Mouse (Mus musculus) liver, embryonic 13.5 days (tissue): ENCODE data around the gene Slc12a8. TPM values are rescaled to one million over a fixed set of nuclear protein-coding genes. Genes with fewer than 3 reads are reported as not detected.

Experiments used
- ATAC-seq: fragments of 200-750 bp; cut with Nextera tagmentation; 2 replicates; pipeline ENCODE4 v1.8.0; 2017; ENCODE audit warnings: low read depth, mild to moderate bottlenecking, moderate number of reproducible peaks, moderate library complexity
- DNase-seq: peaks from one replicate; pipeline ENCODE4 v3.0.0; 2022
- H3K27ac ChIP-seq: fragments of 300-500 bp; sonication (generic); 2 replicates; pipeline ENCODE4 v1.5.1; 2015; ENCODE audit warnings: moderate library complexity, mild to moderate bottlenecking, inconsistent platforms
- H3K27me3 ChIP-seq: fragments of 300-500 bp; sonication (generic); 2 replicates; pipeline ENCODE4 v1.6.1; 2015; ENCODE audit warnings: mild to moderate bottlenecking, inconsistent platforms
- H3K36me3 ChIP-seq: fragments of 300-500 bp; sonication (generic); 2 replicates; pipeline ENCODE4 v1.6.1; 2015; ENCODE audit warnings: mild to moderate bottlenecking, inconsistent platforms
- H3K4me1 ChIP-seq: fragments of 300-500 bp; sonication (generic); replicated peaks from 2 replicates; pipeline ENCODE4 v1.6.1; 2015; ENCODE audit warnings: inconsistent platforms
- H3K4me2 ChIP-seq: fragments of 300-500 bp; sonication (generic); 2 replicates; pipeline ENCODE4 v1.6.1; 2015; ENCODE audit warnings: inconsistent platforms, mild to moderate bottlenecking, moderate library complexity
- H3K4me3 ChIP-seq: fragments of 300-500 bp; sonication (generic); replicated peaks from 2 replicates; pipeline ENCODE4 v1.5.1; 2015; ENCODE audit warnings: mild to moderate bottlenecking, inconsistent platforms
- H3K9ac ChIP-seq: fragments of 300-500 bp; sonication (generic); 2 replicates; pipeline ENCODE4 v1.6.1; 2015; ENCODE audit warnings: mild to moderate bottlenecking, inconsistent platforms
- H3K9me3 ChIP-seq: fragments of 300-500 bp; sonication (generic); replicated peaks from 2 replicates; pipeline ENCODE4 v1.6.1; 2016; ENCODE audit warnings: inconsistent platforms
- WGBS: fragments of 180-500 bp; shearing (Covaris S2); methylation state at CpG from one replicate; pipeline ENCODE4 v1.1.7; 2015; ENCODE audit not compliant: insufficient replicate concordance; 5-methylcytosine and 5-hydroxymethylcytosine counted together
- polyA plus RNA-seq: library from polyadenylated mRNA; unstranded; fragments of >200 nt; fragmentation: Nextera tagmentation; extraction: Ambion mirVana; gene quantifications from 2 replicates; pipeline ENCODE4 v1.2.1, GENCODE M21; 2015

The Slc12a8 gene
- polyA plus RNA-seq, 1 experiment from 2014 or later, result 0.06 TPM

DNA sequence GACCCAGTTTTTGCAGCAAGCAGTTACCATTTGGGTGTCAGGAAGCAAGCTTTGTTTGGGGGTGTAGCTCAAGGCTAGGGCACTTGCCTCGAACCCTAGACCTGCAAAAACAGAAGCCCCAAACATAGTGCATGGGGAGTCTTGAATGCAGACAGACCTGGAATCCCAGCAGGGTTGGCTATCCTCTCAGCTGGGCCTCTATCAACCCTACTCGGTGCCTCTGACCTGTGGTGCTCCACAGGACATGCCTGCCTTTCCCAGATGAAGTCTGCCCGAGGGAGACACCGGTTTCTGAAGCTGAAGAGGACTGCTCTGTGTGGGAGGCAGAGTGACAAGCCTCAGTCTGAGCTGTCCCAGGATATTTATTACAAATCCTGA, 67.9 kb downstream of the Slc12a8 start:
- Histone ChIP-seq H3K4me1 (peaks cover 5% of the 10 kb centered on the region), H3K4me2 (no peak overlapping the region), H3K9me3 (no peaks in the 10 kb centered on the region), H3K27me3 (peaks cover 20% of the 10 kb centered on the region), H3K36me3 (no peaks in the 10 kb centered on the region), H3K4me3 (no peak overlapping the region), H3K27ac (peak overlapping the region; percentile 2; the same call in 1 of the 2 replicates), H3K9ac (no peak overlapping the region)
- ATAC-seq (no peak), DNase-seq (no peak)
- WGBS, result 37% methylated on average over 4 of the region's 4 CpGs

DNA sequence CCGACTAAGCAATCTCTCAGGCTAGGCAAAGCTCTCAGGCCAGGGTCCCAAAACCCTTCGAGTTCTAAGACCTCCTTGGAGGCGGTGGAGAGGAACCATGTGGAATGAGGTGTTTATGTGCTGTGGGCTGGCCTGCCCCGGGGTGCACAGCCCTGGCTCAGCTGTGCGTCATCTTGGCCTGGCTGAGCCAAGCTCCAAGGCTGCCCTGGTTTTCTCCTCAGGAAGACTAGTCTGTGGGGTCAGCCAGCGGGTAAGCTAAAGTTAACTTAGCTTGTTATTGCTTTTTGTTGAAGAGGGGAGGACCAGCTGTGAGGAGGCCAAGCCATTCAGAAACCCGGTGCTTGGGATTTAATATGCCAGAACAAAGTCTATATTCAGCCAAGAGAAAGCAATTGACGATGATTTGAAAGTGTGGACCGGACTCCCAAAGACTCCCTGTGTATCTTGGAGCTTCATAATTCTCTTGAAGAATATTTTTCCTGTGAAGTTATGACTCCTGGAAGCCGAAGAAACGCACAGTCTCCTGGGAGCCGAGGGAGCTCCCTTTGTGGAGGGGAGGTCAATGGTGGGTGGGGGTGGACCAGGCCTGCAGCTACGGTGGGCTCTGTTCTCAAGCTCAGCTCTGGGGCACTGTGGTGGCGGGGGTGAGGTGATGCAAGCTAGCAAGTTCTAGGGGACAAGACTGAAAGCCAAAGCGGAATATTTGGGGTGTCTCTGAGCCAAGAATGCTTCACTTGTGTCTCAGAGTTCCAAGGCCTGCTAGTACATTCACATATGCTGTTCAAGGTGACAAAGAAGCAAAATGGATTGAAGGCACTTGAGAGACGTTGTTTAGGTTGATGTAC, 70.4 kb downstream of the Slc12a8 start:
- 70% methylated on average over 16 of the region's 16 CpGs for WGBS
- Histone ChIP-seq H3K27ac (no peak overlapping the region), H3K27me3 (peaks cover 20% of the 10 kb centered on the region), H3K36me3 (no peaks in the 10 kb centered on the region), H3K4me1 (peaks cover 10% of the 10 kb centered on the region), H3K9ac (no peak overlapping the region), H3K4me3 (no peak overlapping the region), H3K9me3 (no peaks in the 10 kb centered on the region), H3K4me2 (no peak overlapping the region)
- DNase-seq (no peak), ATAC-seq (no peak)

DNA sequence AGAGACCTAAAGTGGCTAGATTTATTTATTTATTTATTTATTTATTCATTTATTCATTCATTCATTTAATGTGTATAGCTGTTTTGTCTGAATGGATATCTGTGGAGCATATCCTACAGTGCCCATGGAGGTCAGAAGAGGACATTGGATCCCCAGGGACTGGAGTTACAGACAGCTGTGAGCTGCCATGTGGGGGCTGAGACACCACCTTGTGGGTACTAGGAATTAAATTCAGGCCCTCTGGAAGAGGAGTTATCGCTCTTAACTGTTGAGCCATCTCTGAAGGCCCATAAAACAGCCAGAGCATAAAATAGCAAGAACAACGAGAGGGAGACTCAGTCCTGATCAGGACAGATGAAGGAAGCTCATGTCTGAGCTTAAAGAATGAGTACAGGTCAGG, 71.7 kb downstream of the Slc12a8 start:
- Histone ChIP-seq H3K27ac (no peak overlapping the region), H3K36me3 (no peaks in the 10 kb centered on the region), H3K9ac (no peak overlapping the region), H3K27me3 (peaks cover 14% of the 10 kb centered on the region), H3K4me1 (peaks cover 5% of the 10 kb centered on the region), H3K4me3 (no peak overlapping the region), H3K9me3 (no peaks in the 10 kb centered on the region), H3K4me2 (no peak overlapping the region)
- 58% methylated on average over 2 of the region's 2 CpGs for WGBS
- ATAC-seq, result no peak
- no peak for DNase-seq

DNA sequence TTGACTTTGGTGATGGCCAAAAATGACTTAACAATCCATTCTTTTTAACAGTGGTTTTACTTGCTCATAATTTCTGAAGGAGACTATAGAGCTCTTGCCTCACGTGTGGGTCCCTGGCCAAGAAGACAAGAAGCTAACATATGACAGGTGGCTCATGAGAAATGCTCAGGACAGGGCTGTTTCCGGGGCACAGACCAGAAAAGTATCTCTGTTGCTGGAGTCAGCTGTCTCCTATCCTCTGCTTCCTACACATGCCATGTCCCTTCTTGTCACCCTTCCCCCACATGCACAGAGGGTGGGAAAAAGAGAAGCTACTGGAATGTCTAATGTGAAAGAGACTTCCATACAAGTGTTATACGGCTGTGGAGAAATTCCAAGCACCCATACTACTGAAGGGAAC, 73.3 kb downstream of the Slc12a8 start:
- no peak for DNase-seq
- H3K4me1 ChIP-seq, result peaks cover 5% of the 10 kb centered on the region
- 59% methylated on average over 3 of the region's 3 CpGs for WGBS

DNA sequence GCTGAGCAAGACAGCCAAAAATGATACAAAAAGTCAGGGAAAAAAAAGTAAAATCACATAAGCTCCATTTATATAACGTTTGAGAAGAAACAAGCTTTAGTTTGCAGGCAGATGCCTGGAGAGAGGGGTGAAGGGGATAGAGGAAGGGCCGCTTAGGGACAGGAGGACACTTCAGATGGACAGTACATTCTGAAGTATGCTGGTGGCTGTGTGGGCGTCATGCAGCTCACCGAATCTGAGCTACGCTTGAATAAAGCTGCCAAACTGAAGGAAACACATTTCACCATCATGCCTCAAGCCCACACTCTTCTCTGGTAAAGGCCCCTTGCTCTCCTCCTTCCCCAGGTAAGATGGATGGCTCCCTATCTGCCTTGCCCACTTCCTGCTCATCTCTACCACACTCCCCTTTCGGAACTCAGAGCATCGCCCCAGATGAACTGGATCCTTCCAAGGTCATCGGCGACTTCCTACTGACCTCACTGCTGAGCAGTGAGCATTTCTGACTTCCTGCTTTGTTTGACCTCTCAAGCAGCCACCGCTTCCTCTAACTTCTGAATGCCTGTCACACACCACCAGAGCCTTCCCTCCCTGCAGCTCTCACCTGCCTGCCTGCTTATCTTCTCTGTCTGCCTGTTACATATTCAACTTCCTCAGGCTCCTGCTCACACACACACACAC, 74.4 kb downstream of the Slc12a8 start:
- Histone ChIP-seq H3K27ac (no peak overlapping the region), H3K4me2 (no peak overlapping the region), H3K4me3 (no peak overlapping the region), H3K9me3 (no peaks in the 10 kb centered on the region), H3K4me1 (peaks cover 5% of the 10 kb centered on the region), H3K36me3 (no peaks in the 10 kb centered on the region), H3K27me3 (no peaks in the 10 kb centered on the region), H3K9ac (no peak overlapping the region)
- no peak for DNase-seq
- WGBS, result 34% methylated on average over 10 of the region's 10 CpGs
- no peak for ATAC-seq

More for the DNA sequence above, 73.3 kb downstream of the Slc12a8 start:
- no peaks in the 10 kb centered on the region for H3K27me3 ChIP-seq
- no peak for ATAC-seq
- no peak overlapping the region for H3K9ac ChIP-seq
- H3K9me3 ChIP-seq, result no peaks in the 10 kb centered on the region
- no peaks in the 10 kb centered on the region for H3K36me3 ChIP-seq
- no peak overlapping the region for H3K4me2 ChIP-seq
- no peak overlapping the region for H3K4me3 ChIP-seq
- H3K27ac ChIP-seq, result no peak overlapping the region

DNA sequence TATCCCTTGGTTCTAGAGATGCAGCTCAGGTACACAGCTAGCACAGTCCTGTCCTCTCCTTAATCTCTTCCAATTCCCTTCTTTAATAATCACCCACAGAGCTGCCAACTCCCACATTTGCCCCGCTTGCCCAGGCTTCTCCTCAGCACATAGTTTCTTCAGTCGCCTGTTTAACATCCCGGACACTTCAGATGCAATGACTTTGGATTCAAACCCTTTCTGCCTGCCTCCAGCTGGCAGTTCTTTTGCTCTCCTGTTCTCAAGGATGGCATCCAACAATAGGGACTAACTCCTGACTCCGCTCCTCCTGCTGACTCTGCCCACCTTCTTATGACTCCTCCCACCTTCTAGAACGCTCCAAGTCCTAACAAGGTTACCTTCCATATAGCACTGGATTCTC, 75.2 kb downstream of the Slc12a8 start:
- no peaks in the 10 kb centered on the region for H3K27me3 ChIP-seq
- H3K9ac ChIP-seq, result no peak overlapping the region
- ATAC-seq (no peak), DNase-seq (no peak)
- no peaks in the 10 kb centered on the region for H3K36me3 ChIP-seq
- H3K4me1 ChIP-seq, result peaks cover 5% of the 10 kb centered on the region
- no peak overlapping the region for H3K4me2 ChIP-seq
- 71% methylated on average over 5 of the region's 5 CpGs for WGBS
- no peaks in the 10 kb centered on the region for H3K9me3 ChIP-seq
- no peak overlapping the region for H3K4me3 ChIP-seq
- H3K27ac ChIP-seq, result no peak overlapping the region

DNA sequence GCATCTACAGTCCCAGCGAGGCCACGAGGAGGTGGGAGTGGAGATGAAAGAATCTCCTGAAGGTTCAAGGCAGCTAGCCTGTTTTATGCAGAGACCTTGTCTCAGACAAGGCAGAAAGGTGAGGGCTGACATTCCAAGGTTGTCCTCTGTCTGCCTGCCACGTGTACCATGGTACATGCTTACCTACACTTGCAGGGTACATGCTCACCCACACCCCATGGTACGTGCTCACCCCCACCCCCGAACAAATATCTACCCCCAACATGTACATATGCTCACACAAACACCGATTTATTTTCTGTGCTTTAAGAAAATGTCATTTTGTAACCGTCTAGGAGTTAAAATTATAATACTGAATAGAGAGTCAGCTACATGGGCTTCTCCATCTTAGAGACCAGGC, 76.3 kb downstream of the Slc12a8 start:
- Histone ChIP-seq H3K27ac (no peak overlapping the region), H3K4me3 (no peak overlapping the region), H3K4me1 (peaks cover 5% of the 10 kb centered on the region), H3K9me3 (no peaks in the 10 kb centered on the region), H3K27me3 (no peaks in the 10 kb centered on the region), H3K36me3 (no peaks in the 10 kb centered on the region), H3K9ac (no peak overlapping the region), H3K4me2 (no peak overlapping the region)
- ATAC-seq (no peak), DNase-seq (no peak)
- 60% methylated on average over 7 of the region's 7 CpGs for WGBS

DNA sequence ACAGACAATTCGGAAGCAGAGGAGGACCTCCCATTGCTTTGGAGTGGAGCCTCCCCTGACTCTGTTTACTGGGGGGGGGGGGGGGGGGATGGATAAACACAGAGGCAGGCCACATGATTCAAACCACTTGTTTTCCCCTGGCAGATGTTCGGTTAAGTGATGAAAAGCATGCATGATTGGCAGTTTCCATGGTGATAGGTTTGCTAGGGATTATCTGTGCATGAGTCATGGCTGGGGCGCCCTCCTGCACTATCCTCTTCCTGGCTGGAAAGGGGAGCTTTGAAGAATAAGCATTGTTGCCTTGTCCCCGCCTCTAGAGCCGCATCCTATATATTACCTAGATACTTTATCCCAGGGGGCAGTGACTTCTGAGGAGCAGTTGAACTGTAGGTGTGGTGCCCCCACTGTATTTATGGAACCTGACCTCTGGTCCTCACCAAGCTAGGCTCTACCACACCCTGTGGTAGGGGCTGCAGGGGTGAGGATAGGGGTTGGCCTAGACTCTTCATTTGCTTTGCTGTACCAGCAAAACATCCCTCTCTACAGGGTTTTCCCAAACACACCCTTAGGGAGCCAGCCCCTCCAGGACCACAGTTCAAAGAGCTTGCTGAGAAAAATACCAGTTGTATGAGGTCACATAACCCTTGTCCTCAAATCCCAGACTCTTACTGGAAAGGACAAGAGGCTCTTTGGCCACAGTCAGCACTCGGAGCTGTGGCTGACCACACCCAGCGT, 77.1 kb downstream of the Slc12a8 start:
- H3K9ac ChIP-seq, result no peak overlapping the region
- ATAC-seq (no peak), DNase-seq (no peak)
- H3K9me3 ChIP-seq, result no peaks in the 10 kb centered on the region
- H3K27me3 ChIP-seq, result no peaks in the 10 kb centered on the region
- no peak overlapping the region for H3K27ac ChIP-seq
- peaks cover 5% of the 10 kb centered on the region for H3K4me1 ChIP-seq
- 53% methylated on average over 7 of the region's 7 CpGs for WGBS
- no peak overlapping the region for H3K4me2 ChIP-seq
- H3K36me3 ChIP-seq, result no peaks in the 10 kb centered on the region
- H3K4me3 ChIP-seq, result no peak overlapping the region

DNA sequence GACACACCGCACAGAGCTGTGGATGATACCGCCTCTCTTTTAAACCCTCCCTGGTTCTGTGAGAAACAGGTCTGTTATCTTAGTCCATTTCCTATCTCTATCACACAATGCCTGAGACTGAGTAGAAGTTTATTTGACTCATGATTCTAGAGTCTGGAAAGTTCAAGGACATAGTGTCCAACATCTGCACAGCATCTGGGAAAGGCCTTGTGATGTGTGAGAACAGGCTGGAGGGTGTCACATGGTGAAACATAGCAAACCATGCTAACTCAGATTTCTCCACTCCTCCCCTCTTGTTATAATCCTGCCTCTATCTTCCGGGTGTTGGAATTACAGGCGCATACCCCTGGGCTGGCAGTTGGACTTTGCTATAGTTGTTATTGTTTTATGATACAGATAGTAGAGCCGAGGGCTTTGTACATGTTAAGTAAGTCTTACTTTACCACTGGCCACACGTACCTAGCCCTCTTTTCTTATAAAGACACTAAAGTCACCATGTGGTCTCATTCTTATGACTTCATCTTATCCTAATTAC, 78.2 kb downstream of the Slc12a8 start:
- DNase-seq, result no peak
- Histone ChIP-seq H3K27me3 (no peaks in the 10 kb centered on the region), H3K4me1 (peaks cover 5% of the 10 kb centered on the region), H3K36me3 (no peaks in the 10 kb centered on the region), H3K27ac (no peak overlapping the region), H3K4me2 (no peak overlapping the region), H3K9me3 (no peaks in the 10 kb centered on the region), H3K4me3 (no peak overlapping the region), H3K9ac (no peak overlapping the region)
- ATAC-seq, result no peak
- WGBS, result 71% methylated on average over 6 of the region's 6 CpGs

DNA sequence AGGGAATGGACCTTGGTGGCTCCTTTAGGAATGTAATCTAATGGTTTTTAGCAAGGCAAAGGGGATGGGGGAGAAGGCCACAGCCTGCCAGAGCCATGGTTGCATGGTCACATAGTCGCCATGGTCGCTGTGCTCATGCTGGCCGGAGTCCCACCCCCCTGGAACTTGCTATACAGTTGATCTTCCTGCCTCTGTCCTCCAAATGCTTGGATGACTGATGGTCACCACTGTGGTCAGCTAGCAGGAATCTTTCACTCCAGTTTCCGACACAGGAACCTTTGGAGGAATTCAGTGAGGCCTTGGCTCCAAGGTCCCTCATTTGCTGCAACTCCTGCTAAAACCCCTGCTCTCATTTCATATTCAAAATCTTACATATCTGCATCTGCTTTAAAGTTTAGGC, 79.1 kb downstream of the Slc12a8 start:
- H3K4me2 ChIP-seq, result no peak overlapping the region
- no peak overlapping the region for H3K9ac ChIP-seq
- H3K4me1 ChIP-seq, result peaks cover 5% of the 10 kb centered on the region
- H3K36me3 ChIP-seq, result no peaks in the 10 kb centered on the region
- ATAC-seq (no peak), DNase-seq (no peak)
- no peaks in the 10 kb centered on the region for H3K27me3 ChIP-seq
- H3K9me3 ChIP-seq, result no peaks in the 10 kb centered on the region
- 40% methylated on average over 4 of the region's 4 CpGs for WGBS
- no peak overlapping the region for H3K4me3 ChIP-seq
- no peak overlapping the region for H3K27ac ChIP-seq

DNA sequence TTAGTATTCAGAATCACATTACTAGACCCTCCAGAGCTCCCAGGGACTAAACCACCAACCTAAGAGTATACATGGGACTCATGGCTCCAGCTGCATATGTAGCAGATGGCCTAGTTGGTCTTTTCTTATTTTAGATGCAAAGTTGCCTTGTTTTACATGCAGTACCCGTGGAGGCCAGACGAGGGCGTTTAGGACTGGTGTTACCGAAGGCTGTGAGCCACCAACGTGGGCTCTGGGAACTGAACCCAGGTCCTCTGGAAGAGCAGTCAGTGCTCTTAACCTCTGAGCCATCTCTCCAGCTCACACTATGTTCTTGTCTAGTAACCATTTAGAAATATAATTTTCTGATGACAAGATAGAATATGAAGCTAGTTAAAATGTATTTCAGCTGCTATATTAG, 83.1 kb downstream of the Slc12a8 start:
- Histone ChIP-seq H3K27me3 (no peaks in the 10 kb centered on the region), H3K4me1 (no peaks in the 10 kb centered on the region), H3K9me3 (no peaks in the 10 kb centered on the region), H3K36me3 (no peaks in the 10 kb centered on the region), H3K4me2 (no peak overlapping the region), H3K9ac (no peak overlapping the region), H3K4me3 (no peak overlapping the region), H3K27ac (no peak overlapping the region)
- ATAC-seq (no peak), DNase-seq (peak; percentile 11)
- WGBS, result 12% methylated on average over 5 of the region's 5 CpGs
